Mouse (Mus musculus): Measurements from ENCODE around the gene Olfr1388.

DNA sequence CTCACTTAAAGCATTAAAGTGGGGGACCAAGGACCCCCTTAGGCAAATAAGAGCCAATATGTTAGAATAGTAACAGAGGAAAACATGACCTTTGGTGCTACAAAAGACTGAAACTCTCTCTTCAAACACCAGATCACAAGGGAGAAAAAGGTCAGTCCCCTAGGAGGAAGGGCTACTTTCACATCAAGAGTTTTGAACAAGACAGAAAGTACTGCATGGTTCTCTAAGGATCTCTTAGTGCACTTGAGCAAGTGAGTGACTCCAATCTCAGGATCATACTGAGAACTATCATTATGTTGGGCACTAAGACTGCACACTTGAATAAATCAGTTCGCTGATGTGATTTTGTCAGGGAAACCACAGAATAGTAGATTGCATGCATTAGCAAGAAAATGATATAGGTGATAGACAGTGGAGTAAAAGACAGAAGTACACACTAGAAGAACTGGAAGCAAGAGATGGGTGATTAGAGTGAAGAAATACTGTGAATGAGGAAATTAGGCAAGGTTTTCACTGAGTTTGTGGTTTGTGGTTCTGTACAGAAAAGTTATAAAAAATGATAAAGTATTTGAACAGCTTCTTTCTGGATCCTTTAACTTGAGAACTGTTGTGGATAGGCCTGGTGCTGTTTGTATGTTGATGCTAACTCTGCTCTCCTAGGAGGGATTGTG is 11.0 kb upstream of the Olfr1388 start:
- TF ChIP-seq POLR2A (IDR thresholded peaks at IDR 0.05; ENCODE audit: low read depth, low read length), result no peak
- TF ChIP-seq CTCF (IDR thresholded peaks at IDR 0.05; ENCODE audit: extremely low read depth, insufficient read depth, insufficient read length, insufficient replicate concordance), result no peak

Data from spleen, adult 2 months (tissue).